Mouse (Mus musculus): ENCODE measurements around the gene Rdh16. TPM values are rescaled to one million over a fixed set of nuclear protein-coding genes. Genes with fewer than 3 reads are reported as not detected.
"Not testable (repeated sequence)": the region's sequence is repeated elsewhere in the genome, so short reads cannot be mapped to it uniquely, and the experiment has no call there.

Gene Rdh16
- polyA plus RNA-seq, 1 experiment from 2014 or later: 0.03 TPM

DNA sequence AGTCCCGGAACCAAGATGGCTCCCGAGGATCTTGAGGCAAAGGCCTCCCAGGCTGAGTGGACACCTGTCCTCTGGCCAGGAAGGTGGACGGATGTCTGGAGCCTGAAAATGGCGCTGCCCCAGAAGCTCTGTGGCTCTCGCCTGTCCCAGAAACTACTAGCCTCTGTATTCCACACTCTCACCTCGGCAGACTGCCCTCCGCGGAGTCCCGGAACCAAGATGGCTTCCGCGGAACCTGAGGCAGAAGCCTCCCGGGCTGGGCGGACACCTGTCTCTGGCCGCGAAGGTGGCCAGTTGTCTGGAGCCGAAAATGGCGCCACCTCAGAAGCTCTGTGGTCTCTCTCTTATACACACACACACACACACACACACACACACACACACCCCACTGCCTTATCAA lies 18.6 kb upstream of the Rdh16 start:
- not testable (repeated sequence) for H3K4me3 ChIP-seq (replicated peaks); H3K9ac ChIP-seq; H3K27me3 ChIP-seq; ATAC-seq (ENCODE audit: insufficient read depth); H3K4me2 ChIP-seq; H3K9me3 ChIP-seq (replicated peaks); H3K27ac ChIP-seq (replicated peaks); H3K4me1 ChIP-seq (replicated peaks); H3K36me3 ChIP-seq (replicated peaks)
- 74% methylated on average over 17 of the region's 17 CpGs for WGBS (ENCODE audit: insufficient replicate concordance)

DNA sequence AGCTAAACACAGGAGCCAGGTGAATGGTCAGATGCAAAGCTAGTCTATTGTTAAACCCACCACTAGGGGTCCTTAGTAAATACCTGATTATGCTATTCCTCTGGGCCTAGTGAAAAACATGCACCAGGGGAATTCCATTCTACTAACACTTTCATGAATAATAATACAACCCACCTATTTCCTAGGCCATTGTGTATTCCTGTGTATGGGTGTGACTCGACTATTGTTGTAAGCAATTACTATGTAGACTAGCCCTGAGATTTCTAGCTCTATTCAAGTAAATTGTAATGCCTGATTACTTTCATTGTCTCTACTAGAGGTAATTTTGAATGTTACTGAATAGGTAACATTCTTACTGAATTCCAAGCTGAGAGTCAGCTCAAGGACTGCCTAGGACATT lies 15.5 kb upstream of the Rdh16 start:
- not testable (repeated sequence) for H3K27ac ChIP-seq (replicated peaks); ATAC-seq (ENCODE audit: insufficient read depth); H3K9ac ChIP-seq; H3K4me1 ChIP-seq (replicated peaks); H3K4me3 ChIP-seq (replicated peaks); H3K9me3 ChIP-seq (replicated peaks); H3K27me3 ChIP-seq; H3K4me2 ChIP-seq; H3K36me3 ChIP-seq (replicated peaks)
- WGBS (ENCODE audit: insufficient replicate concordance): 56% methylated on average over 1 of the region's 1 CpGs

DNA sequence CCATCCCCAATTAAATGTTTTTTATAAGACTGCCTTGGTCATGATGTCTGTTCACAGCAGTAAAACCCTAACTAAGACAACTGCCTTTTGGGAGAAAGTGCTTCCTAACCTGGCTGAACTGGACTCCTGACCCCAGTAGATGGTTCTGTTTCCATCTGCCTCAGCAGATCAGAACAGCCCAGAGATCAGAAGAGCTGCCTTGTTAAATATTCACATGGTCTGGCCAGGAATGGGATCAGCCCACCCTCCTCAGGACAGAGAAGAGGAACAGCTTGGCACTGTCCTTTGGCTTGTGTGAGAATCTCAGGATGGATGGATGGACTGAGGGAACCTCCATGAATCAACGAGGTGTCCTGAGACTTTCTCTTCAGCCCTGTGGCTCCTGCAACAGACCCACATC lies 1.7 kb upstream of the Rdh16 start:
- 32% methylated on average over 1 of the region's 1 CpGs for WGBS (ENCODE audit: insufficient replicate concordance)
- H3K27me3 ChIP-seq: no peaks in the 10 kb centered on the region
- no peak overlapping the region for H3K4me3 ChIP-seq (replicated peaks)
- no peaks in the 10 kb centered on the region for H3K4me1 ChIP-seq (replicated peaks)
- ATAC-seq (ENCODE audit: insufficient read depth): no peak
- no peaks in the 10 kb centered on the region for H3K9me3 ChIP-seq (replicated peaks)
- no peak overlapping the region for H3K27ac ChIP-seq (replicated peaks)
- no peaks in the 10 kb centered on the region for H3K36me3 ChIP-seq (replicated peaks)
- H3K9ac ChIP-seq: no peak overlapping the region
- H3K4me2 ChIP-seq: no peak overlapping the region

DNA sequence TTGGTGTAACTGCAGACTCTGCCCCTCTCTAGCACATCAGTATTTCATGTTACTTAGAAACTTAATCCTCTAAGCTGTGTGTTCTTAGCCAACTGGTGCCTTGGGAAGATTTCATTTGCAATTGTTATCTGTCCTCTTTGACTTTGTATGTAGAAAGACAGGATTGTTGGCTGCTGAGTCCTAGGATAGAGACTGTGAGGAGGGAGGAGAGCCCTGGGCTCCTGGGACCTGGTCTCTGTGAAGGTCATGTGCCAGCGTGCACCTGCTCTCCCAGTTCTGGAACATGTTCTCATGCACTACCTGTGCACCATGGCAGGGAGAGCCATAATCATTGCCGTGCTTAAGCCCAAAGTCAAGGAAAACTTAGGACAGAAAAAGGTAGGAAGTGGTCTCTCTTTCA lies 660 bp downstream of the Rdh16 start:
- Histone ChIP-seq H3K4me2 (no peak overlapping the region), H3K9ac (no peak overlapping the region), H3K27ac (replicated peaks) (no peak overlapping the region), H3K36me3 (replicated peaks) (no peaks in the 10 kb centered on the region), H3K27me3 (no peaks in the 10 kb centered on the region), H3K4me3 (replicated peaks) (no peak overlapping the region), H3K4me1 (replicated peaks) (no peaks in the 10 kb centered on the region), H3K9me3 (replicated peaks) (no peaks in the 10 kb centered on the region)
- WGBS (ENCODE audit: insufficient replicate concordance): 65% methylated on average over 2 of the region's 2 CpGs
- no peak for ATAC-seq (ENCODE audit: insufficient read depth)

DNA sequence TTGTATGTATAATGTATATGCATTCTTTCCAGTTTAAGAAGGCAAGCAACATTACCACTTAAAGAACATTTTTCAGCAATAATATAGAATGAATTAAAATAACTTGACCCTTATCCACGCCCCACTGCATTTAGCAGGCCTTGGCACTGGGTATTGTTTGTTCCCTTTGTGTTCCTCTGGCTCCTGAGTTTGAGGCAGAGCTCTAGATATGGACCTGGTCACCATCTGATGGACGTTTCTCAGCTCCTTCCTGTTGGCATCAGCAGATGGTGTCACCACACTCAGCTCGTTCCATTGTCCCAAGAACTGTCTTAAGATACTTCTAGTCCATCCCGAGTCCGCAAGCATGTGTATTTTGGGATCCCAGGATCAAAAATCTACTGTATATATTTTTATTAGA lies 1.3 kb downstream of the Rdh16 start:
- no peaks in the 10 kb centered on the region for H3K36me3 ChIP-seq (replicated peaks)
- no peak for ATAC-seq (ENCODE audit: insufficient read depth)
- H3K9me3 ChIP-seq (replicated peaks): no peaks in the 10 kb centered on the region
- no peaks in the 10 kb centered on the region for H3K27me3 ChIP-seq
- H3K4me2 ChIP-seq: no peak overlapping the region
- 43% methylated on average over 5 of the region's 5 CpGs for WGBS (ENCODE audit: insufficient replicate concordance)
- no peak overlapping the region for H3K9ac ChIP-seq
- no peaks in the 10 kb centered on the region for H3K4me1 ChIP-seq (replicated peaks)
- H3K27ac ChIP-seq (replicated peaks): no peak overlapping the region
- H3K4me3 ChIP-seq (replicated peaks): no peak overlapping the region

DNA sequence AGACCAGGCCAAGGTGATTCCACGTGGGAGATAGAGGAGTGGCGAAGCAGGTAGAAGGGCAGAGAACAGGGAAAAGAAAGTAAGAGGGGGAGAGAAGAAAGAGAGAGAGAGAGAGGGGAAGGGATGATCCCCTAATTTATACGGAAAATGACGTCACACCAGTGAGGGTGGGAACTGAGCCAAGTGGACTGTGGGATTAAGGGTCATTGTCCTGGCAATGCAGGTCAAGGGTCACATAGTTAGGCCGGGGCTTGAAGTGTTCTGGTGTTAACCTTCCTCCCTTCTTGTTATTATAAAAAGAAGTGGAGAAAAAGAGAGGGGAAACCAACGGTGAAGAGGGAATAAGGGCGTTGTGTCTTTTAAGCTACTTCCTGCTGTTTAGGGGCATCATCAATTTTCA lies 3.5 kb downstream of the Rdh16 start:
- WGBS (ENCODE audit: insufficient replicate concordance): 56% methylated on average over 7 of the region's 7 CpGs
- H3K4me1 ChIP-seq (replicated peaks): no peaks in the 10 kb centered on the region
- H3K4me3 ChIP-seq (replicated peaks): no peak overlapping the region
- ATAC-seq (ENCODE audit: insufficient read depth): no peak
- H3K4me2 ChIP-seq: no peak overlapping the region
- H3K9ac ChIP-seq: no peak overlapping the region
- no peak overlapping the region for H3K27ac ChIP-seq (replicated peaks)
- no peaks in the 10 kb centered on the region for H3K9me3 ChIP-seq (replicated peaks)
- H3K27me3 ChIP-seq: no peaks in the 10 kb centered on the region
- no peaks in the 10 kb centered on the region for H3K36me3 ChIP-seq (replicated peaks)

DNA sequence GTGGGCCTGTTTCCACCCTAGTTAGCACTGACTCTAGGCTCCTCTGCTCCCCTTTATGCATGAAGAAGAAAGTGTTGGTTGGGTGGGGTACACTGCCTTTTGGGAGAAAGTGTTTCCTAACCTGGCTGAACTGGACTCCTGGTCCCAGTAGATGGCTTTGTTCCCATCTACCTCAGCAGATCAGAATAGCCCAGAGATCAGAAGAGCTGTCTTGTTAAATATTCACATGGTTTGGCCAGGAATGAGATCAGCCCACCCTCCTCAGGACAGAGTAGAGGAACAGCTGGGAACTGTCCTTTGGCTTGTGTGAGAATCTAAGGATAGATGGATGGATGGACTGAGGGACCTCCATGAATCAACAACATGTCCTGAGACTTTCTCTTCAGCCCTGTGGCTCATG lies 14.9 kb downstream of the Rdh16 start:
- Histone ChIP-seq H3K4me3 (replicated peaks) (no peak overlapping the region), H3K9me3 (replicated peaks) (0 out of 2 replicates have a peak, but pooled peaks cover under 1% of the 10 kb centered on the region), H3K36me3 (replicated peaks) (no peaks in the 10 kb centered on the region), H3K9ac (no peak overlapping the region), H3K27me3 (no peaks in the 10 kb centered on the region), H3K4me1 (replicated peaks) (no peaks in the 10 kb centered on the region), H3K4me2 (no peak overlapping the region), H3K27ac (replicated peaks) (no peak overlapping the region)
- ATAC-seq (ENCODE audit: insufficient read depth): no peak

DNA sequence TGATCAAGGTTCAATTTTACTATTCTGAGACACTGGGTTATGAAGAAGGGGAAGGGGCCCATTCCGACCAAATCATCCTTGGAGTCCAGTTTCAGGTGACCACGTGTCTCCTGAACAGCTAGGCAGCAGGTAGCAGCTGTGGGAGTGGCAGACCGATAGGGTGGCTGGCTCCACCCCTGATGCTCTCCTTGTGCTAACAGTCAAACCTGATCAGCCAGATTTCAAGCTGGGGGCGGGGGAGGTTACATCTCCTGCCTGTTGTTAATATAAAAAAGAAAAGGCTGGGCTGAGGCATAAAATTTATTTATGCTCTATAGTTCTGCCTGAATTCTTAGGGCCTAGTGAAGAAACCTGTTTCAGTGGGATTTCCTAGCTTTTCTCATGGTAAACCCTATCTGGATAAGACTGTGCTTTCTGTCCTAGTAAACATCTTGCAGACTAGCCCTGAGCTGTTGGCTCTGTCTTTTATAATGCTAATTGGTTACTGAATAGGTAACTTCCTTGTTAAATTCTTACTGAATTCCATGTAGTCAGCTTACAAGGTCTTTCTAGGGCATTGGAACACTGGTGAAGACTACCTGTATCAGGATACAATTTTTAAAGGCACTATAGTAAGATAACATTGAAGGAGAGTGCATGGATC lies 16.4 kb downstream of the Rdh16 start:
- H3K9ac ChIP-seq; H3K9me3 ChIP-seq (replicated peaks); H3K4me3 ChIP-seq (replicated peaks); H3K4me1 ChIP-seq (replicated peaks); H3K27me3 ChIP-seq; ATAC-seq (ENCODE audit: insufficient read depth); H3K27ac ChIP-seq (replicated peaks); H3K4me2 ChIP-seq; H3K36me3 ChIP-seq (replicated peaks): not testable (repeated sequence)
- WGBS (ENCODE audit: insufficient replicate concordance): 51% methylated on average over 4 of the region's 4 CpGs

DNA sequence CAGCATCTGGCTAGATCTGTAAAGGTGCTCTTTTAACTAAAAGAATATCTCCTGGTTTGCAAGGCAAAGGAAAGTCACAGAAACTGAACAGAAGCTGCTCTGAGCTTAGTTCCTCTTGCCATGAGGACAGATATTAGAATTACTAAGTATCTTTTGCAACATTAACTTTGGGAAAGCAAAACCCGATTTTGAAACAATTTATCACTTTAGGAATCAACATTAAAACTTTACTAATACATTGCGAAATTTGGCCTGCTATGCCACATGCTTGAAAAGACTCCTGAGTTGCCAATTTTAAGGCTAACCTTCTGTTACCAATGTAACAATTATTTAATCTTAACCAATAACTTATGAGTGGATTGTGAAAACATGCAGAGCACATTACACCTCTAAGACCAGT lies 20.9 kb downstream of the Rdh16 start:
- H3K9ac ChIP-seq; H3K4me2 ChIP-seq; H3K9me3 ChIP-seq (replicated peaks); H3K36me3 ChIP-seq (replicated peaks); ATAC-seq (ENCODE audit: insufficient read depth); H3K4me1 ChIP-seq (replicated peaks); H3K4me3 ChIP-seq (replicated peaks); H3K27ac ChIP-seq (replicated peaks); H3K27me3 ChIP-seq: not testable (repeated sequence)
- 57% methylated on average over 2 of the region's 2 CpGs for WGBS (ENCODE audit: insufficient replicate concordance)

DNA sequence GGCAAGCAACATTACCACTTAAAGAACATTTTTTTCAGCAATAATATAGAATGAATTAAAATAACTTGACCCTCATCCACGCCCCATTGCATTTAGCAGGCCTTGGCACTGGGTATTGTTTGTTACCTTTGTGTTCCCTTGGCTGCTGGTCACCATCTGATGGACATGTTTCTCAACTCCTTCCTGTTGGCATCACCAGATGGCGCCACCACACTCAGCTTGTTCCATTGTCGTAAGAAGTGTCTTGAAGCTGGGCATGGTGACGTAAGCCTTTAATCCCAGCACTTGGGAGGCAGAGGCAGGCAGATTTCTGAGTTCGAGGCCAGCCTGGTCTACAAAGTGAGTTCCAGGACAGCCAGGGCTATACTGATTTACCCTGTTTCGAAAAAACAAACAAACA lies 24.4 kb downstream of the Rdh16 start:
- Histone ChIP-seq H3K4me1 (replicated peaks) (no peaks in the 10 kb centered on the region), H3K9ac (no peak overlapping the region), H3K4me3 (replicated peaks) (no peak overlapping the region), H3K27me3 (no peaks in the 10 kb centered on the region), H3K27ac (replicated peaks) (no peak overlapping the region), H3K4me2 (no peak overlapping the region), H3K9me3 (replicated peaks) (0 out of 2 replicates have a peak, but pooled peaks cover 2% of the 10 kb centered on the region), H3K36me3 (replicated peaks) (no peaks in the 10 kb centered on the region)
- ATAC-seq (ENCODE audit: insufficient read depth): no peak
- 46% methylated on average over 6 of the region's 6 CpGs for WGBS (ENCODE audit: insufficient replicate concordance)

DNA sequence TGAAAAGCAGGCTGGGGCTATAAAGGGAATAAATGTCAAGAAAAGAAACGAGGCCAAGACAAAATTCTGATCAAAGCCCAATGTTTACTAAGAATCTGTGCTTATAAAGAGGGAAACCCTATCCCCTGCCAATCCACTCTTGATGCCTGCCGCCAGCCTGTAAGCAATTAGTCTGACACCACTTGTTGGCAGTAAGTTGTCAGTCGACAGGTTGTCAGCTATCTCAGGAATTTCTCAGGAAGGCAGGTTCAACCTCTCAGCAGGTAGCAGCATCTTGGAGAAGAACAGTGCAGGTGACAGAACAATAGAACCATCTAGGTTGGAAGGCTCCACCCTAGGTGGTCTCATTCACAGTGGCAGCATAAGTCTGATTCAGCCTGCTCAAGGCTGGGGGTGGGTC lies 28.2 kb downstream of the Rdh16 start:
- H3K36me3 ChIP-seq (replicated peaks): no peaks in the 10 kb centered on the region
- H3K9ac ChIP-seq: no peak overlapping the region
- H3K27ac ChIP-seq (replicated peaks): no peak overlapping the region
- H3K4me2 ChIP-seq: no peak overlapping the region
- no peak for ATAC-seq (ENCODE audit: insufficient read depth)
- H3K4me3 ChIP-seq (replicated peaks): no peak overlapping the region
- no peaks in the 10 kb centered on the region for H3K4me1 ChIP-seq (replicated peaks)
- H3K27me3 ChIP-seq: no peaks in the 10 kb centered on the region
- WGBS (ENCODE audit: insufficient replicate concordance): 49% methylated on average over 3 of the region's 3 CpGs
- H3K9me3 ChIP-seq (replicated peaks): no peaks in the 10 kb centered on the region

DNA sequence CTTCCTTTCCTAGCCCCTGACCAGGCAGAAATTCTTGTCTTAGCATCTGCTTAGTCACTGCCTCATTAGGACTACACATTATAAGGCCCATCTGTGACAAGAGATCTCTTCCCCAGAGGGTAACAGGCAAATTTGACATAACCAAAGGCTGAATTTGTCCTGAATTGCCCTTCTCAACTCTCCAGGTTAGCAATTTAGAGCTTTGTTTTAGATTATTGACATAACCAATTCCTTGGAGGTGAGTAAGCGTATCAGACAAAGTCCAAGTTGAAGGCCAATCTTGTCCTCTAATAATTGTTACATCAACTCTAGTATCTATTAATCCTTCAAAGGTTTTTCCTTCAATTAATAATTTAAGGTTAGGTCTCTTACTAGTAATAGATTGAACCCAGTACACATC lies 33.2 kb downstream of the Rdh16 start:
- ATAC-seq (ENCODE audit: insufficient read depth); H3K9me3 ChIP-seq (replicated peaks); H3K27ac ChIP-seq (replicated peaks); H3K27me3 ChIP-seq; H3K4me3 ChIP-seq (replicated peaks); H3K4me1 ChIP-seq (replicated peaks); H3K4me2 ChIP-seq; H3K9ac ChIP-seq; H3K36me3 ChIP-seq (replicated peaks): not testable (repeated sequence)
- WGBS (ENCODE audit: insufficient replicate concordance): 83% methylated on average over 1 of the region's 1 CpGs
